ENCODE assay signal across 8 mouse cellular contexts in genomic region chr17:80553318-80554270, GRCm38 (mm10). TPM values are rescaled to one million over a fixed set of nuclear protein-coding genes. Genes with fewer than 3 reads are reported as not detected.
DNase-seq lines count a peak whose midpoint lies in the region; ATAC-seq and TF ChIP-seq lines count a peak whose summit lies in the region.

No protein-coding gene starts in this region.

- H3K4me1 ChIP-seq in ES-E14 (ENCODE audit: control insufficient read depth in 2 of 2, insufficient read depth in 2 of 2, low read length in 2 of 2, poor library complexity in 1 of 2): peaks cover 0 to 3% of the 10 kb centered on the region in 2 experiments; a peak in 1 of 4 replicates
- H3K4me1 ChIP-seq in forebrain, embryonic 13.5 days: peaks cover 6% of the 10 kb centered on the region
- H3K4me1 ChIP-seq in heart, postnatal 0 days (ENCODE audit: control insufficient read depth, insufficient read depth): no peaks in the 10 kb centered on the region
- H3K4me1 ChIP-seq in liver, embryonic 15.5 days (replicated peaks): peaks cover 9% of the 10 kb centered on the region
- H3K4me1 ChIP-seq in neural tube, embryonic 12.5 days: 0 out of 2 replicates have a peak, but pooled peaks cover 5% of the 10 kb centered on the region

- H3K36me3 ChIP-seq in ES-E14 (ENCODE audit: control insufficient read depth, insufficient read depth, low read length, poor library complexity, severe bottlenecking): no peaks in the 10 kb centered on the region; the same call in 1 of the 2 replicates
- H3K36me3 ChIP-seq in forebrain, embryonic 13.5 days (ENCODE audit: poor library complexity, severe bottlenecking): peaks cover 4% of the 10 kb centered on the region; the same call in 1 of the 2 replicates
- no peaks in the 10 kb centered on the region for H3K36me3 ChIP-seq in heart, postnatal 0 days (replicated peaks; ENCODE audit: control insufficient read depth, insufficient read depth, low read length)
- H3K36me3 ChIP-seq in liver, embryonic 15.5 days (replicated peaks): no peaks in the 10 kb centered on the region
- H3K36me3 ChIP-seq in neural tube, embryonic 12.5 days: 0 out of 2 replicates have a peak, but pooled peaks cover 2% of the 10 kb centered on the region

- in situ Hi-C loops in ES-E14 (cut with MboI; ENCODE audit: low sequenced_read_pairs in 2 of 2, unreplicated experiment in 2 of 2): loop anchor here in 1 of 2 experiments (5.0 kb wide), 1 partner anchor 71 kb away; the partner anchor contains the start of gene Sos1

- WGBS in forebrain, embryonic 13.5 days: 2% methylated on average over 35 of the region's 35 CpGs
- 4% methylated on average over 35 of the region's 35 CpGs for WGBS in heart, postnatal 0 days
- 2% methylated on average over 35 of the region's 35 CpGs for WGBS in liver, embryonic 15.5 days (ENCODE audit: insufficient replicate concordance)
- 3% methylated on average over 35 of the region's 35 CpGs for WGBS in neural tube, embryonic 12.5 days

- H3K27ac ChIP-seq in ES-E14 (ENCODE audit: insufficient read depth, low read depth, low read length, poor library complexity, severe bottlenecking): no peak overlapping the region
- peak overlapping the region; percentile 79 for H3K27ac ChIP-seq in forebrain, embryonic 13.5 days
- H3K27ac ChIP-seq in heart, postnatal 0 days (ENCODE audit: low read depth): no peak overlapping the region
- peak overlapping the region; percentile 61; the same call in 1 of the 2 replicates for H3K27ac ChIP-seq in liver, embryonic 15.5 days (replicated peaks)
- no peak overlapping the region for H3K27ac ChIP-seq in neural tube, embryonic 12.5 days

- peak overlapping the region; percentile 89 for H3K9ac ChIP-seq in ES-E14 (ENCODE audit: insufficient read depth, low read depth, low read length, poor library complexity, severe bottlenecking)
- H3K9ac ChIP-seq in forebrain, embryonic 13.5 days: peak overlapping the region; percentile 75
- H3K9ac ChIP-seq in heart, postnatal 0 days (replicated peaks; ENCODE audit: low read depth, low read length): peak overlapping the region; percentile 39; the same call in 1 of the 2 replicates
- peak overlapping the region; percentile 49; the same call in 1 of the 2 replicates for H3K9ac ChIP-seq in liver, embryonic 15.5 days
- peak overlapping the region; percentile 64 for H3K9ac ChIP-seq in neural tube, embryonic 12.5 days

- peak; percentile 73 for TF ChIP-seq CTCF in heart, postnatal 0 days (IDR thresholded peaks at IDR 0.05; ENCODE audit: low read depth)

- no peaks in the 10 kb centered on the region for H3K9me3 ChIP-seq in ES-E14 (ENCODE audit: control insufficient read depth, insufficient read depth, low read depth, low read length)
- H3K9me3 ChIP-seq in forebrain, embryonic 13.5 days (replicated peaks): no peaks in the 10 kb centered on the region
- H3K9me3 ChIP-seq in heart, postnatal 0 days (replicated peaks; ENCODE audit: control insufficient read depth, low read length): no peaks in the 10 kb centered on the region
- no peaks in the 10 kb centered on the region for H3K9me3 ChIP-seq in liver, embryonic 15.5 days (replicated peaks)
- no peaks in the 10 kb centered on the region for H3K9me3 ChIP-seq in neural tube, embryonic 12.5 days

- no peaks in the 10 kb centered on the region for H3K27me3 ChIP-seq in forebrain, embryonic 13.5 days
- no peaks in the 10 kb centered on the region for H3K27me3 ChIP-seq in heart, postnatal 0 days (ENCODE audit: control insufficient read depth, insufficient read depth, low read length)
- no peaks in the 10 kb centered on the region for H3K27me3 ChIP-seq in liver, embryonic 15.5 days
- no peaks in the 10 kb centered on the region for H3K27me3 ChIP-seq in neural tube, embryonic 12.5 days (replicated peaks)

- peak; percentile 82 for DNase-seq in ES-E14 (ENCODE audit: low read depth, low spot score)
- DNase-seq in cerebellum, adult 11 months: peak; percentile 77
- DNase-seq in heart, postnatal 0 days (ENCODE audit: low spot score): peak; percentile 86
- peak; percentile 84 to 91 for DNase-seq in kidney, postnatal 36 days
- peak; percentile 72 for DNase-seq in telencephalon, adult 2 months (ENCODE audit: low read depth, low spot score)

- peak; percentile 91 for ATAC-seq in forebrain, embryonic 13.5 days
- peak; percentile 89 for ATAC-seq in heart, postnatal 0 days (ENCODE audit: insufficient read depth, low read depth)
- ATAC-seq in liver, embryonic 15.5 days (ENCODE audit: insufficient read depth): peak; percentile 81
- ATAC-seq in neural tube, embryonic 12.5 days (ENCODE audit: low FRiP score, low read depth): peak; percentile 90

- peak overlapping the region; percentile 81 to 86 for H3K4me3 ChIP-seq in ES-E14 (ENCODE audit: insufficient read depth in 1 of 2, low read depth in 1 of 2, low read length in 2 of 2, poor library complexity in 1 of 2, severe bottlenecking in 1 of 2)
- peak overlapping the region; percentile 66 for H3K4me3 ChIP-seq in forebrain, embryonic 13.5 days
- H3K4me3 ChIP-seq in heart, postnatal 0 days (ENCODE audit: low read depth, low read length): peak overlapping the region; percentile 63
- H3K4me3 ChIP-seq in liver, embryonic 15.5 days (replicated peaks): peak overlapping the region; percentile 67
- peak overlapping the region; percentile 61 for H3K4me3 ChIP-seq in neural tube, embryonic 12.5 days

- peak overlapping the region; percentile 64 for H3K4me2 ChIP-seq in forebrain, embryonic 13.5 days
- H3K4me2 ChIP-seq in heart, postnatal 0 days (ENCODE audit: low read depth, low read length): peak overlapping the region; percentile 73
- peak overlapping the region; percentile 75 for H3K4me2 ChIP-seq in liver, embryonic 15.5 days
- H3K4me2 ChIP-seq in neural tube, embryonic 12.5 days (replicated peaks): peak overlapping the region; percentile 65

- no peak for TF ChIP-seq EP300 in heart, postnatal 0 days (IDR thresholded peaks at IDR 0.05; ENCODE audit: low read depth)

TF ChIP-seq in ES-E14, 5 proteins besides CTCF, POLR2A, EP300 and RAD21:
- TF ChIP-seq CHD2 (IDR thresholded peaks at IDR 0.05; ENCODE audit: low read depth, low read length): peak; percentile 72
- TF ChIP-seq ZC3H11A (IDR thresholded peaks at IDR 0.05; ENCODE audit: borderline replicate concordance, low read depth, low read length): peak; percentile 36; the same call in 1 of the 2 replicates
- TF ChIP-seq ZNF384 (IDR thresholded peaks at IDR 0.05; ENCODE audit: low read depth, low read length): no peak
- peak; percentile 63 for TF ChIP-seq MAFK (IDR thresholded peaks at IDR 0.05; ENCODE audit: insufficient read depth, low read depth, low read length)
- TF ChIP-seq HCFC1 (IDR thresholded peaks at IDR 0.05; ENCODE audit: borderline replicate concordance, insufficient read depth, low read length): 0 out of 2 replicates have a peak, but pooled peaks have one; percentile 8

RNA-seq across cellular contexts. Expression of gene Cdkl4, which starts 24.0 kb away (rescaled TPM):
- 0.49 and 0.85 TPM in 2 replicates for total RNA-seq in ES-E14 (2012; rRNA removed)
- polyA plus RNA-seq in forebrain, embryonic 13.5 days (2015; fragmentation: Nextera tagmentation; extraction: Ambion mirVana): 1.5 and 3.6 TPM in 2 replicates
- 0.08 TPM in 1 of 2 replicates, not detected in the other for total RNA-seq in heart, postnatal 0 days (2014; rRNA removed; ENCODE audit: low replicate concordance)
- 0.05 and 0.10 TPM in 2 replicates for polyA plus RNA-seq in heart, postnatal 0 days (2015; fragmentation: Nextera tagmentation; extraction: Ambion mirVana)
- 0.20 and 0.26 TPM in 2 replicates for polyA plus RNA-seq in liver, embryonic 15.5 days (2015; fragmentation: Nextera tagmentation; extraction: Ambion mirVana)
- 4.3 and 6.2 TPM in 2 replicates for polyA plus RNA-seq in neural tube, embryonic 12.5 days (2016; fragmentation: Nextera tagmentation; extraction: Ambion mirVana)

Comparison
In these comparisons a context has a peak if more than half of its experiments do, and no peak if none do; other contexts are left out.
1. H3K27ac ChIP-seq: peak in forebrain, embryonic 13.5 days (single experiment) and liver, embryonic 15.5 days (single experiment); none in ES-E14 (single experiment), heart, postnatal 0 days (single experiment) and neural tube, embryonic 12.5 days (single experiment).
2. H3K9ac ChIP-seq: peak in every context shown above with its lines; median percentile 89 in ES-E14; 75 in forebrain, embryonic 13.5 days; 64 in neural tube, embryonic 12.5 days; 49 in liver, embryonic 15.5 days; 39 in heart, postnatal 0 days.
3. Peak in every context shown above with its lines, with median percentiles within 50 percentile points of each other: DNase-seq, H3K4me3 ChIP-seq, ATAC-seq and H3K4me2 ChIP-seq.